Mouse (Mus musculus): ENCODE data around the gene Prickle2.

DNA sequence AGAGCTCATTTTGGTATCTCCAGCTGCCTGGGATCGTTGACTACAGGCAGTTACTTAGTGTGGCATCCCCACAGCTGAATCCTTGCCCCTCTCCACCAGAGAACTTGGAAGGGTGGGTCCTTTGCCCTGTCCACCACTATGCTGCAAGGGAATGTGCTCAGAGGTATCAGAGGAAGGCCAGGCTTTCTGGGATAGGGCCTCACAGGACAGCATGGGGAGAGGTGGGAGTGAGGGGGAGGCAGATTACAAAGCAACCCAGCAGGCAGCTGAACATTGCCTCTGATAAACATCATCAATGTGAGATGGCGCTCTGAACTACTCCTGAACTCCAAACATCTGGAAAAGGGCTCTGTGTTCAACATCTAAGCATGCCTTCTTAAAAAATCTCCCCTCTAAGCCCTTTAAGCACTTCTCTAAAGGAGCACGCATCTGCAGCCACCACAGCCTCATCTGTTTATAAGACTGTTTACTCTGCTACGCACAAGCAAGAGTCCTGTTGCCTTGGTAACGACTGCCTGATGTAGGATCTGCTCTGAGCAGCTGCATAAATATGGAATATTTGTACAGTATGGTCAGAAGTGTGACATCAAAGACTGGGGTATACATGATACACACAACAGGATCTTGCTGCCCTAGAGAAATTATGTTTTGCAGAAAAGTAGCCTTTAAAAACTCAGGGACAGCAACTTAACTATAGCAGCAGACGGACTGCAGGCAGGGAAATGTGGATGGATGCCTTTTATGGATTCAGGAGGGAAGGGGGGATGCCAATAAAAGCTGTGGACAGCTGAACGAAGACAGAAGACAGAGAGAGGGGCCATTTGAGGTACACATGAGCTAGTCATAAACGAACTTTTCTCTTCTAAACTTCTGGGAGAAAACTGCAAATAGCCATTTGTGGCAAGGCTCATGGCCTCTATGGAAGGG is 291.2 kb downstream of the Prickle2 start:
- TF ChIP-seq POLR2A (IDR thresholded peaks at IDR 0.05; ENCODE audit: insufficient read length, low read depth): no peak
- TF ChIP-seq TCF12 (IDR thresholded peaks at IDR 0.05; ENCODE audit: insufficient read depth, poor library complexity, severe bottlenecking): no peak
- no peak for TF ChIP-seq MAX (IDR thresholded peaks at IDR 0.05; ENCODE audit: low read depth)
- no peak for TF ChIP-seq USF1 (IDR thresholded peaks at IDR 0.05; ENCODE audit: low read depth)
- no peak for TF ChIP-seq E2F4 (IDR thresholded peaks at IDR 0.05; ENCODE audit: insufficient read depth)
- TF ChIP-seq MYOD1 (IDR thresholded peaks at IDR 0.05; ENCODE audit: control insufficient read depth in 1 of 3, insufficient read length in 2 of 3, low read depth in 2 of 3): no peak
- no peak for TF ChIP-seq CEBPB (IDR thresholded peaks at IDR 0.05; ENCODE audit: insufficient read depth, poor library complexity, severe bottlenecking)
- TF ChIP-seq POLR2AphosphoS2 (IDR thresholded peaks at IDR 0.05; ENCODE audit: insufficient read length, low read depth): no peak
